In genomic region chr15:82393922-82394321, GRCm38 (mm10) we compare ENCODE assay signal across 26 mouse cellular contexts. TPM values are rescaled to one million over a fixed set of nuclear protein-coding genes. Genes with fewer than 3 reads are reported as not detected.
"Had no signal": no experiment of that assay in that cellular context is flagged by ENCODE, and none has a peak within 500 bp of the region (broad histone marks: within the 10 kb centered on the region; RNA-seq: fewer than 3 reads in every experiment).

TSS of gene Cyp2d11 (minus strand) at chr15:82394022.

RNA-seq across cellular contexts. Expression of gene Cyp2d11, which starts in this region (rescaled TPM):
- total RNA-seq: common myeloid progenitor, adult 5-6 weeks; forebrain, postnatal 0 days; gastrocnemius, adult 2 months; gastrocnemius, postnatal 10 days; gastrocnemius, postnatal 36 days; granulocyte monocyte progenitor cell, adult 5-6 weeks; heart, adult 18-20 months had no signal
- polyA plus RNA-seq: cerebellum, adult 2 months; cortical plate, adult 2 months; embryonic facial prominence, embryonic 10.5 days; embryonic facial prominence, embryonic 11.5 days; embryonic facial prominence, embryonic 12.5 days; embryonic facial prominence, embryonic 13.5 days; embryonic facial prominence, embryonic 14.5 days; embryonic facial prominence, embryonic 15.5 days; erythroblast, embryonic 14.5 days; forebrain, embryonic 10.5 days; forebrain, embryonic 11.5 days; forebrain, embryonic 12.5 days; forebrain, embryonic 13.5 days; forebrain, embryonic 14.5 days; forebrain, embryonic 15.5 days; forebrain, embryonic 16.5 days; forebrain, postnatal 0 days; frontal cortex, adult 2 months; gonadal fat pad, adult 2 months; heart, adult 2 months had no signal
